Mouse (Mus musculus) bone marrow macrophage, adult 2 months (primary cell): Measurements from ENCODE around the gene Nprl2.

Source experiments
- CTCF ChIP-seq: IDR thresholded peaks from 2 replicates; pipeline ENCODE4 v1.5.1; 2012; ENCODE audit warnings: low read depth, mild to moderate bottlenecking, low read length, moderate library complexity
- POLR2A ChIP-seq: IDR thresholded peaks from 2 replicates; pipeline ENCODE4 v1.6.1; 2012; ENCODE audit warnings: mild to moderate bottlenecking, low read depth, low read length, borderline replicate concordance

DNA sequence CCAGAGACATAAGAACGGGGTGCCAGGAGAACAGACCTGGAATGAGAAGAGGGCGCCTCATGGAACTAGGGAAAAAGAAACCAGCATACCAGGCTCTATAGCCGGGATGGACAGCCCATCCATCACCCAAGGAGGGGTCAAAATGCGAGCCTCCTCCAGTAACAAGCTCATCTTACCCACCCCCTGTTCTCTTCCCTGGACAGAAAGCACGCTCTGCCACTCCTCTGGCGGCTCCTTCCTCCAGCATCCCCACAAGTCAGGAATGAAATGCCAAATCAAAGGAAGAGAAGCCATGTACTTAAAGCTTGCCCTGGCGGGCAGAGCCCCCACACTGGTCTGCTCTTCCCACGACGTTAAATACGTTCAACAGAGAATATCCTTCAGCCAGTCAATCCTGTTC lies 1.0 kb upstream of the Nprl2 start:
- no peak for TF ChIP-seq POLR2A
- TF ChIP-seq CTCF = no peak
